Mouse (Mus musculus): ENCODE measurements around the gene Rhbdd2. TPM values are rescaled to one million over a fixed set of nuclear protein-coding genes. Genes with fewer than 3 reads are reported as not detected.

Gene Rhbdd2
- polyA plus RNA-seq, 1 experiment from 2014 or later: 33.9 TPM

DNA sequence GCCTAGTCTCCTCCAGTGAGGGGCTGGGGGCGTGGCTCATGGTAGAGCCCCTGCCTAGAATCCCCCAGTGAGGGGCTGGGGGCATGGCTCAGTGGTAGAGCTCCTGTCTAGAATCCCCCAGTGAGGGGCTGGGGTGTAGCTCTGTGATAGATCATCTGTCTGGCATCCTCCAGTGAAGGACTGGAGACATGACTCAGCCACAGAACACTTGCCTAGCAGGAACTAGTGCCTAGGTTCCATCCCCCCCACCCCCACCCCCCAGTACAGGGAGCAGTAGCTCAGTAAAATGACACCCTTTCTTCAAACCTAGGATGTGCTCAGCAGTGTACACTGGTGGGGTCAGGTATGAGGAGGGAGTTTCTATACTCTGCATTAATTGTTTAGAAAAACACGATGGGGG, 38.5 kb downstream of the Rhbdd2 start:
- Histone ChIP-seq H3K36me3 (no peaks in the 10 kb centered on the region), H3K9me3 (no peaks in the 10 kb centered on the region), H3K27me3 (replicated peaks) (no peaks in the 10 kb centered on the region), H3K27ac (no peak overlapping the region), H3K4me3 (replicated peaks) (no peak overlapping the region), H3K4me1 (replicated peaks) (peaks cover 12% of the 10 kb centered on the region), H3K4me2 (replicated peaks) (no peak overlapping the region), H3K9ac (no peak overlapping the region)
- WGBS: 68% methylated on average over 2 of the region's 2 CpGs
- no peak; the same call in 1 of the 2 replicates for ATAC-seq

DNA sequence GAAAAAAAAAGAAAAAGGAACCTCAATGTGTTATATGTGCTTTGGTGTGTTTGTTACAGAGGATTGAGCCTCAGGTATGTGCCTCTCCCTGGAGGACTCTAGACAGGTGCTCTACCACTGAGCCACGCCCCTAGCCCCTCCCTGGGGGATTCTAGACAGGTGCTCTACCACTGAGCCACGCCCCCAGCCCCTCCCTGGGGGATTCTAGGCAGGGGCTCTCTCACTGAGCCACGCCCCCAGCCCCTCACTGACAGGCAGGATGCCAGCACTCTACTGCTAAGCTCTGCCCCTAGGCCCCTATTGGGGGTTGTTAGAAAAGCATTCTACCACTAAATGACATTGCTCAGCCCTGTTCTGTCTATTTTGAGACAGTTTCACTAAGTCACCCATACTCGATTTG, 40.1 kb downstream of the Rhbdd2 start:
- H3K9me3 ChIP-seq: no peaks in the 10 kb centered on the region
- no peaks in the 10 kb centered on the region for H3K36me3 ChIP-seq
- no peak overlapping the region for H3K4me3 ChIP-seq (replicated peaks)
- peaks cover 12% of the 10 kb centered on the region for H3K4me1 ChIP-seq (replicated peaks)
- no peak for ATAC-seq
- H3K27me3 ChIP-seq (replicated peaks): no peaks in the 10 kb centered on the region
- no peak overlapping the region for H3K4me2 ChIP-seq (replicated peaks)
- 0 out of 2 replicates have a peak overlapping the region, but pooled peaks have one; percentile 22 for H3K27ac ChIP-seq
- H3K9ac ChIP-seq: no peak overlapping the region
- WGBS: 64% methylated on average over 4 of the region's 4 CpGs

DNA sequence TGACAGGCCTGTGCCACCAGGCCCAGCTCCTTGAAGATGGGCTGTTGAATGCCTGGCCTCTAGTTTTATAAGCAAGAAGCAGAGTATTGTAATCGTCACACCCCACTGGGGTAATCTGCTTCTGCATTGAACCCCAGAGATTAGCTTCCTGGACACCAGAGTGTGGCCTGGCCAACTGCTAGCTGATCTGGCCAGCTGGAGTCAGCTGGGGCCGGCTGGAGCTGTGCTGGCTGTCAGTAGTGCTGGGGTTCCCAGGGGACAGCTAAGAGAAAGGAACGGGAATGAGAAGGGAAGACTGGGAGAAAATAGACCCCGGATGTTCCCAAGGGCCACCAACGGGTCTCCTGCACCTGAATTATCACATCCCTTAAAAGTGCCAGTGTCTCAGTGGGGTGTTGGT, 40.6 kb downstream of the Rhbdd2 start:
- ATAC-seq: no peak
- Histone ChIP-seq H3K27ac (no peak overlapping the region), H3K4me2 (replicated peaks) (no peak overlapping the region), H3K4me1 (replicated peaks) (peaks cover 12% of the 10 kb centered on the region), H3K9me3 (no peaks in the 10 kb centered on the region), H3K9ac (no peak overlapping the region), H3K27me3 (replicated peaks) (no peaks in the 10 kb centered on the region), H3K4me3 (replicated peaks) (no peak overlapping the region), H3K36me3 (no peaks in the 10 kb centered on the region)
- WGBS: 60% methylated on average over 5 of the region's 5 CpGs

DNA sequence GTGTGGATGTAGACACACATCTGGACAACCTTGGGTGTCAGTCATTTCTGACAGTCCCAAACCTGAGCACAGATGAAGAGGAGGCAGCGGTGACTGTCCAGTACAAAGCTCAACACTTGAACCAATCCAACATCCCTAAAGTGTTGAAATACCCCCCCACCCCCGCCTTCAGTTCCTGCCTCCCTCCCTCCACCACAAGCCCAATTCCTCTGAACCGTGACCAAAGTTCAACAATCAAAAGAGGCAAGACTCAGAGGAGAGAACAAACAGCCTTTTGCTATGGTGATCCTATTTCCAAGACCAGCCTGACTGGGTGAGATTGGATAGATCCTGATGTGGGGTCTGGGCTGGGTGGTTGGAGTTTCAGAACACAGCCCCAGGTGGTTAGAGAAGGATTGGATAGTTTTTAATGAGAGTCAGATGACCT, 41.9 kb downstream of the Rhbdd2 start:
- 48% methylated on average over 3 of the region's 3 CpGs for WGBS
- no peak overlapping the region; the same call in 1 of the 2 replicates for H3K4me2 ChIP-seq (replicated peaks)
- H3K27ac ChIP-seq: no peak overlapping the region
- H3K4me1 ChIP-seq (replicated peaks): peaks cover 12% of the 10 kb centered on the region
- ATAC-seq: peak; percentile 54
- no peaks in the 10 kb centered on the region for H3K36me3 ChIP-seq
- no peak overlapping the region for H3K9ac ChIP-seq
- H3K4me3 ChIP-seq (replicated peaks): no peak overlapping the region
- no peaks in the 10 kb centered on the region for H3K9me3 ChIP-seq
- H3K27me3 ChIP-seq (replicated peaks): no peaks in the 10 kb centered on the region

DNA sequence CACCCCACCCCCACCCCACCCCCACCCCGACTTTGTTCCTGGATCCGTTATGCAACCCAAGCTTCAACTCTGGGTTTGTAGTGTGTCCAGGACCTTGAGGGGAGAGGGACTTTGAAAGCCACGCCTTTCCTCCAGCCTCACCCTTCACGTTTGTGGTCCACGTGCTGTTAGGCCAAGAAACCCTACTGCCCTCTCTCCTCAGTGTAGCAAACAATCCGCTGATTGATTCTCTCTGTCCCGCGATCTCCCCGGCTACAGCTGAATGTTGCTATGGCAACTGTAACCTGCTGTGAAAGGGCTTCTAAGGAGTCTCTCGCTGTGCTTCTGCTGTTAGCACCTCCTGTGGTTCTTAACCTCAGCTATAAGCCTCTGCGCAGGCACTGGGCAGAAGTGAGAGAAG, 42.4 kb downstream of the Rhbdd2 start:
- H3K9me3 ChIP-seq: no peaks in the 10 kb centered on the region
- 1% methylated on average over 11 of the region's 11 CpGs for WGBS
- peak; percentile 82 for ATAC-seq
- no peaks in the 10 kb centered on the region for H3K27me3 ChIP-seq (replicated peaks)
- peak overlapping the region; percentile 33 for H3K4me2 ChIP-seq (replicated peaks)
- no peaks in the 10 kb centered on the region for H3K36me3 ChIP-seq
- H3K9ac ChIP-seq: no peak overlapping the region
- H3K4me1 ChIP-seq (replicated peaks): peaks cover 11% of the 10 kb centered on the region
- H3K27ac ChIP-seq: no peak overlapping the region
- H3K4me3 ChIP-seq (replicated peaks): 0 out of 2 replicates have a peak overlapping the region, but pooled peaks have one; percentile 7

DNA sequence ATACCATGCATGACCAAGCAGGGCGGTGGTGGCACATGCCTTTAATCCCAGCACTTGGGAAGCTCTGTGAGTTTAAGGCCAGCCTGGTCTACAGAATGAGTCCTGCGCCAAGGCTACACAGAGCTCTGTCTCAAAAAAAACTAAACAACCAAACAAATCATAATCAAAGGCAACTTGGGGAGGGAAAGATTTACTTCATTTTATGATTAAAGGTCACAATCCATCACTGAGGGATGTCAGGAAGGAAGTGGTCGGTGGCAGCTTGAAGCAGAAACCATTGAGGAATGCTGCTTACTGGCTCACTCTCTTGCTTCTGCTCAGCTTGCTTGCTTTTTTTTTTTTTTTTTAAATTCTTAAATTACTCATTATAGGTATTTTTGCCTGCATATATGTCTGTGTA, 44.3 kb downstream of the Rhbdd2 start:
- Histone ChIP-seq H3K36me3 (no peaks in the 10 kb centered on the region), H3K9me3 (no peaks in the 10 kb centered on the region), H3K4me2 (replicated peaks) (no peak overlapping the region), H3K4me3 (replicated peaks) (no peak overlapping the region), H3K27me3 (replicated peaks) (no peaks in the 10 kb centered on the region), H3K27ac (no peak overlapping the region), H3K9ac (no peak overlapping the region), H3K4me1 (replicated peaks) (peaks cover 8% of the 10 kb centered on the region)
- ATAC-seq: no peak
- 74% methylated on average over 3 of the region's 3 CpGs for WGBS

DNA sequence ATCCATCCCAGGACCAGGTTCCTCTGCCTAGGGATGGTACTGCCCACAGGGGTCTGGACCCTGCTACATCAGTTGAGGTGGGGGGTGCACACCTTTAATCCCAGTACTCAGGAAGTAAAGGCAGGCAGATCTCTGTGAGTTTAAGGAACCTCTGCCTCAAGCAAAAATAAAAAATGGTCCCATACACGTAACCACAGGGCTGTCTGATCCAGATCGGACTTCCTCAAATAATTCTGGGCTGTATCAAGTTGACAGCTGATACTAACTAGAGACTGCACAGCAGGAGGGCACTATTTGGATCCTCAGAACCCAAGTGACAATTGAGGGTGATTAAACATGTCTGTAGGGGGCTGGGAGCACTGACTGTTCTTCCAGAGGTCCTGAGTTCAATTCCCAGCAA, 44.8 kb downstream of the Rhbdd2 start:
- 53% methylated on average over 2 of the region's 2 CpGs for WGBS
- no peak overlapping the region for H3K4me3 ChIP-seq (replicated peaks)
- H3K4me1 ChIP-seq (replicated peaks): peaks cover 8% of the 10 kb centered on the region
- H3K36me3 ChIP-seq: no peaks in the 10 kb centered on the region
- no peaks in the 10 kb centered on the region for H3K9me3 ChIP-seq
- H3K4me2 ChIP-seq (replicated peaks): no peak overlapping the region
- ATAC-seq: no peak
- no peak overlapping the region for H3K27ac ChIP-seq
- H3K9ac ChIP-seq: no peak overlapping the region
- H3K27me3 ChIP-seq (replicated peaks): no peaks in the 10 kb centered on the region

DNA sequence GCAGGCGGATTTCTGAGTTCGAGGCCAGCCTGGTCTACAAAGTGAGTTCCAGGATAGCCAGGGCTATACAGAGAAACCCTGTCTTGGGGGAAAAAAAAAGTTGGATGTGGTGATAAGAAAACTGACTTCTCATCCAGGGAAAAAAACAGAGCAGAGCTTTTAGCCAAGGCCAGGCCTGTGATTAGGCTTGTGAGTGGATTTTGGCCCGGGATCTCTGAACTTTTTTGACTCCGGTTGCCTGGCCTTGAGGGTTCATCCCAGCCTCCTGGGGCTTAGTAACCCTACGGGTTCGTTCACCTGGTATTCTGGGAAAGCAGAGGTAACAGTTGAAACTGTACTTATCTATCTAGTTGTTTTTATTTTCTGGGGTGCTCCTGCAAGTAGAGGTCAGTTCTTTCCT, 46.1 kb downstream of the Rhbdd2 start:
- 90% methylated on average over 6 of the region's 6 CpGs for WGBS
- Histone ChIP-seq H3K27ac (no peak overlapping the region), H3K36me3 (no peaks in the 10 kb centered on the region), H3K4me2 (replicated peaks) (no peak overlapping the region), H3K9ac (no peak overlapping the region), H3K4me1 (replicated peaks) (peaks cover 8% of the 10 kb centered on the region), H3K4me3 (replicated peaks) (no peak overlapping the region), H3K27me3 (replicated peaks) (no peaks in the 10 kb centered on the region), H3K9me3 (no peaks in the 10 kb centered on the region)
- ATAC-seq: no peak

DNA sequence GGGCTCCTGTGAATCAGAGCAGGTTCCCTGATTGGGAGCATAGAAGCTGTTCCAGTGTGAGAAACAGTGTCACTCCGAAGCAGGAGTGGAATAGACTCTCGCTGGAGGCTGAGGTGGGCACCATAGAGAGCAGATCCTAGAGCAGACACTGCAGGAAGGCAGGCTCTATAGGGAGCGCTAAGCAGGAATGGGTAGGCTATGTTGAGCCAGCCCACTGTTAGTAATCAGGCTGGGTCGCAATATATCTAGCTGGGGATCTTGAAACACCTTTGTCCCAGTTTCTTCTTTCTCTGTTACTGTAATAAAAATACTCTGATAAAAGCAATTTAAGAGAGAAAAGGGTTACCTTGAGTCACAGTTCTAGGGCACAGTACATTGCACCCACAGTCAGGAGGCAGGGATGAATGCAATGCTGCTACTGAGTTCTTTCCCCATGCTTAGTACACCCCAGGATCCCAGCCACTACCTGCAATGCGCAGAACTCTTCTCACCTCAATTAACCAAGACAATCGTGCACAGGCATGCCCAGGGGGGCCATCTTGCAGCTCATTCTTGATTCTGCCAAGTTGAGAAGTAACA, 48.6 kb downstream of the Rhbdd2 start:
- WGBS: 66% methylated on average over 6 of the region's 6 CpGs
- Histone ChIP-seq H3K4me3 (replicated peaks) (no peak overlapping the region), H3K36me3 (no peaks in the 10 kb centered on the region), H3K27ac (no peak overlapping the region), H3K9me3 (no peaks in the 10 kb centered on the region), H3K9ac (no peak overlapping the region), H3K27me3 (replicated peaks) (no peaks in the 10 kb centered on the region), H3K4me2 (replicated peaks) (no peak overlapping the region), H3K4me1 (replicated peaks) (no peaks in the 10 kb centered on the region; the same call in 1 of the 2 replicates)
- peak; percentile 60 for ATAC-seq

DNA sequence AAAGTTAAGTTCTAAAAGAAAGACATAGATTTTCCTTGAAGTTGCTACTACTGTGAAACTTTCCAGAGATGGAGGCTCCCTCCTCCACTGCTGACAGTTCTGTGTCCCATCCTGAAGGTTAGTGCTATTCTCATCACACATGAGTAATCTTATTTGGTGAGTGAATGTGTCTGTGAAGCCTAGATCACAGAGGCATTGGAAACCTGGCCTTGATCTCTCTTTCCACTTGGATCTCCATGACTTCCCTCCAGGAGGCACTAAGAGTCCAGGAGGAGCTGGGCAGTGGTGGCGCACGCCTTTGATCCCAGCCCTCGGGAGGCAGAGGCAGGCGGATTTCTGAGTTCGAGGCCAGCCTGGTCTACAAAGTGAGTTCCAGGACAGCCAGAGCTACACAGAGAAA, 49.6 kb downstream of the Rhbdd2 start:
- ATAC-seq: no peak
- Histone ChIP-seq H3K4me2 (replicated peaks) (no peak overlapping the region), H3K9me3 (no peaks in the 10 kb centered on the region), H3K36me3 (no peaks in the 10 kb centered on the region), H3K27me3 (replicated peaks) (no peaks in the 10 kb centered on the region), H3K4me3 (replicated peaks) (no peak overlapping the region), H3K4me1 (replicated peaks) (no peaks in the 10 kb centered on the region; the same call in 1 of the 2 replicates), H3K27ac (no peak overlapping the region), H3K9ac (no peak overlapping the region)
- 96% methylated on average over 5 of the region's 5 CpGs for WGBS

DNA sequence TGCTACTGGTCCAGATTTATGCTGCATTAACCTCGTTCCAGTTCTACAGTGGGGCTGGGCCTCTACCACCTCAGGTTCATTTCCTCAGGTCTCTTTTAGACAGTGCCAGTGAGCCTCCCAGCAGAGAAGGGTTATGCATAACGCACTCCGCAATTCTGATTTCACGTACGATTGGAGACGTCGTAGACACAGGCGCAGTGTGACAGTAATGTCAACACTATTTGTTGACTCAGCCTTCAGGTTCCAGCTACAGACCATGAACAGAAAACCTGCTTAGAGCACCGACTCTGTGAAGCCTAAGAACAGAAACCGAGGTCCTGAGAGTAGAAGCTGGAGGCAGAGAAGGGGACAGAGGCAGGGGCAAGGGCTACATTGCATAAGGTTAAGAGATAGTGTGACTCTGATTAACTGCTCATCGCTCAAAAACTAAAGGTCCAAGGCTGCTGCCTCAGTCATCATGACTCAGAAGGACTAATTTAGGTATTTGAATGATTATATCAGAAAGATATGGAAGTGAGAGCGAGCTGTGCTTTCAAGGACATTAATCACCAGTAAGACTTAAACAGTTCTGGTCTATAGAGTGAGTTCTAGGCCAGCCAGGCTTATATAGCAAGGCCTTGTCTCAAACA, 50.6 kb downstream of the Rhbdd2 start:
- 0 out of 2 replicates have a peak, but pooled peaks have one; percentile 7 for ATAC-seq
- peak overlapping the region; percentile 48 for H3K27ac ChIP-seq

DNA sequence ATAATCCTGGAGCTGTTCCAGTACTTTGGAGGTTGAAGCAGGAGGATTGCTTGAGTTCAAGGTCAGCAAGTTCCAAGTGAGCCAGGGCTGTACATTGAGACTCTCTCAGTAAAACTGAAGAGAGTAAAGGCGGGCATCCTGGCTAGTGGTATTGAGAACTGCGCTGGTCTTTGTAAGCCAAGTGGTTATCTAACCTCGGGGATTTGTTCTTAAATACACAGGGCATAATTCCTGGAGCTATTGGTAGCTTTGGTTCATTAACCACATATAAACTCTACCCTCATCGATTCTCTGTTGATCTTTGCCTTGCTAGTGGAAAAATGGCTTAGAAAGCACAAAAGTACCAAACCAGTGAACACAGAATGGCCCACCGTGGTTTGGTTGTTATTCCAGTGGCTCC, 58.0 kb downstream of the Rhbdd2 start:
- Histone ChIP-seq H3K36me3 (no peaks in the 10 kb centered on the region), H3K4me2 (replicated peaks) (peak overlapping the region; percentile 87), H3K9me3 (no peaks in the 10 kb centered on the region), H3K4me3 (replicated peaks) (peak overlapping the region; percentile 80), H3K4me1 (replicated peaks) (peaks cover 17% of the 10 kb centered on the region), H3K27ac (no peak overlapping the region), H3K27me3 (replicated peaks) (no peaks in the 10 kb centered on the region), H3K9ac (no peak overlapping the region)
- no peak for ATAC-seq
- 82% methylated on average over 5 of the region's 5 CpGs for WGBS

More for the DNA sequence above, 50.6 kb downstream of the Rhbdd2 start:
- H3K9me3 ChIP-seq: no peaks in the 10 kb centered on the region
- peaks cover under 1% of the 10 kb centered on the region; the same call in 1 of the 2 replicates for H3K4me1 ChIP-seq (replicated peaks)
- H3K36me3 ChIP-seq: no peaks in the 10 kb centered on the region
- no peak overlapping the region for H3K4me3 ChIP-seq (replicated peaks)
- no peak overlapping the region for H3K4me2 ChIP-seq (replicated peaks)
- WGBS: 61% methylated on average over 12 of the region's 12 CpGs
- no peak overlapping the region for H3K9ac ChIP-seq
- H3K27me3 ChIP-seq (replicated peaks): no peaks in the 10 kb centered on the region

DNA sequence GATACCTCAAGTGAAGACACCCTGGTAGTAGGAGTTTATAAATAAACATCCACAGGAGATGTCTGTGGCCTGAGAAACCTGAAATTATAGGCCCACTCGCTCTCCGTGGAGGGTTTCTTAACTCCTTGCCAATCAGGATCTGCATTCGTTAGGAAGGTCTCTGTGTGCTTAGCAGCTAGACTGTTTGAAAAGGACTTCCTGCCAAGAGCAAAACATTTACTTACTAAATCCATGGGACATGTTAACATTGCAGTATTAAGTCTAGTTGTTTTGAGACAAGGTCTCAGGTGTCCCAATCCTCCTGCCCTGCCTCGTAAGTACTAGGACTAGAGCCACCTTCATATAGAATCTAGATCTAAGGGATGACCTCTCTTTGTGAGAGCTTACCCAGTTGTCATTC, 58.8 kb downstream of the Rhbdd2 start:
- H3K27me3 ChIP-seq (replicated peaks): no peaks in the 10 kb centered on the region
- 71% methylated on average over 4 of the region's 4 CpGs for WGBS
- no peaks in the 10 kb centered on the region for H3K9me3 ChIP-seq
- H3K27ac ChIP-seq: no peak overlapping the region
- H3K4me3 ChIP-seq (replicated peaks): no peak overlapping the region
- peaks cover 17% of the 10 kb centered on the region for H3K4me1 ChIP-seq (replicated peaks)
- H3K4me2 ChIP-seq (replicated peaks): no peak overlapping the region
- no peak overlapping the region for H3K9ac ChIP-seq
- no peak for ATAC-seq
- H3K36me3 ChIP-seq: no peaks in the 10 kb centered on the region

Data from intestine, embryonic 15.5 days (tissue).